Mouse (Mus musculus) liver, adult 2 months (tissue): ENCODE measurements around the gene Hspb2.

Experiments used
- CTCF ChIP-seq: fragments of 200-500 bp; IDR thresholded peaks from 2 replicates; pipeline ENCODE4 v1.5.1; 2011; ENCODE audit warnings: low read depth, low read length, control low read depth
- POLR2A ChIP-seq: fragments of 200-500 bp; IDR thresholded peaks from 2 replicates; pipeline ENCODE4 v1.6.1; 2011; ENCODE audit warnings: low read length, control low read depth; ENCODE audit not compliant: insufficient read depth; ENCODE audit errors: extremely low read depth

DNA sequence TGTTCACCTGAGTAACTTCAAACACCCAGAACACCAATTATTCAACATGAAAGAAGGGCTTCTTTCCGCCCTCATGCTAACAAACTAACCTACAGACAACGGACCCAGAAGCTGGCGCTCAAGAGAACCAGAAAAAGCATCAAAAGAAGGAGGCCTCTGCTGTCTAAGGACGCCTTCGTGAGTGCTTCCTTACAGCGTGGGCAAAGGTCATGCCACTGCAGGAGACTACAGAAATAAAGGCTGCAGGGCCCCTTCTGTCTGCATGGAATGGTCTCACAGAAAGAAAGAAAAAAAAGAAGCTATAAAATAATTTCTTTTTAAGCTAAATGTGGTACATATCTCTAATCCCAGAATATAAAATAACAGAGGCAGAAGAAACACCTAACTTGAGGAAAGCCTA lies 47.2 kb downstream of the Hspb2 start:
- TF ChIP-seq CTCF (no peak), POLR2A (no peak)
